Mouse (Mus musculus) neutrophil, adult 59 days (primary cell): ENCODE data around the gene Tbl2. TPM values are rescaled to one million over a fixed set of nuclear protein-coding genes. Genes with fewer than 3 reads are reported as not detected.

Experiments used
- total RNA-seq, 2 experiments: library from RNA; stranded (reverse); gene quantifications; 1 replicate in 1 of 2; 2 replicates in 1 of 2; pipeline ENCODE4 v1.2.4; 2023

Tbl2 gene
- 10 to 100 TPM; 10.6 to 11.1 TPM for total RNA-seq

DNA sequence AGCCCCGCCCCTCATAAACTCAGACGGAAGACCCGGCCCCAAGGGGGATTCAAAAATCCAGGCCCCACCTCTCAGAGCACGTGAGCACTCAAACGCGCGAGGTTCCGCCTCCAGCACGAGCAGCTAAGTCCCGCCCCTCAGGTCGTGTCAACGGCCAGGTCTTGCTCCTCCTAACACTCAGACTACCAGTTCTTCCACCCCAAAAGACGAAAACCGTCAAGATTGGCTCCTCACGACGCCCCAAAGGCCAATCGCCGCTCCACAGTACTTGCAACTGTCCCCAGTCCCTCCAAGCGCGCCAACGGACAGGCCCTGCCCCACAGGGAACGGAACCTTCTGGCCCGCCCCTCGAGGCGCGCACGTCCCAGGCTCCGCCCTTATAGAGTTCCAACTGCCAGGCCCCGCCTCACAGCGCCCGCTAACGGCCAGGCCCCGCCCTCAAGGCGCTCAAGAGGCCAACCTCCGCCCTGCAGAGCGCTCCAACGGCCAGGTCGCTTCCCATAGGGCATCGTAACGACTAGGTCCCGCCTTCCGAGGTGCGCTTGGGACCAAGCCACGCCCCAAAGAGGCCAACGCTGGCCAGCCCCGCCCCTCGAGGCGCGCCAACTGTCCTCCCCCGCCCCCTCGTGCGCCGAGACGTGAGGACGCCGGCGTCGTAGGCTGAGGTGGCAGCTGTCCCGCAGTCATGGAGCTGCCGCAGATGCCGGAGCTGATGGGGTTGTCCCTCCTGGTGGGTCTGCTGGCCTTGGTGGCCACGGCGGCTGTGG is at the start of gene Tbl2:
Gene Tbl2 (plus strand): TSS at position 605 of the 767 bp plus-strand sequence.

DNA sequence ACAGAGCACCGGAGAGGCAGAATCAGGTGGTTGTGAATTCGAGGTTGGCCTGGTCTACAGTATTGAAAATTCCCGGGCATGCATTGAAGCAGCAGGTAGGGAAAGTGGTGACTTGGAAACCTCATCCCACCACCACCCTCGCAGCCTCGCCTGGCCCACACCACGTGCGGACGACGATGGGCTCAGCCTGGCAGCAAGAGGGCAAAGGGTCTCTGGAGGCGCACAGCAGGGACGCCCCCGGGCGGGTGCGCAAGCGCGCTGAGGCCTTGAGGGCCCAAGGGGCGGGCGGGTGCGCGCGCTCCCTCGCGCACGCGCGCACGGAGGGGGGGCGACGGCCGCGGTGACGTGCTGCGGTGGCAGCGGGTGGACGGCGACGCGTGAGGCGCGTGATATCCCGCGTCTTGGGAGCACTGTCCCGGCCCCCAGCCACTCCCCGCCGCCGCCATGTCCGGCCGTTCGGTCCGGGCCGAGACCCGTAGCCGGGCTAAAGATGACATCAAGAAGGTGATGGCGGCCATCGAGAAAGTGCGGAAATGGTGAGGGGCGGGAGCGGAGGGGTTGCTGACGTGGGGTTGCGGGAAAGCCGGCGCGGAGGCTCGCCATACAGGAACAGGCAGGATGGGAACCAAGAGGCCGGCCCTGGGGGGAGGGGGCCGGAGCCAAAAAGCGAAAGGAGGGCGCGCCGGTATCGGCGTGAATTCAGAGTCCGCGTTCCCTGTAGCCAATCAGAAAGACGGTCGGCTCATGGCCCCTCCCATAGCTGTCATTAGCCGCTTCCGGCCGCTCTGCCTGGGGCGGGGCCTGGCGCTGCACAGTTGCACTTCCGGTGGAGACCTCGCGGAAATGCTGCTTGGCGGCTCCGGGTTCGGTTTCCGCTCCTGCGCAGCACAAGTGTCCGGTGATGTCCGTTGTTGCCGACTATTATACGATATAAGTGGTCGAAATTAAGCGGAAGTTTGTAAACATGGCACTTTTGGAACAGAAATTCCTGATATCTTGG is 18.9 kb downstream of the Tbl2 start, which contains the start of gene Bcl7b:
Gene Bcl7b (plus strand): TSS at position 221 of the 1,000 bp plus-strand sequence.

DNA sequence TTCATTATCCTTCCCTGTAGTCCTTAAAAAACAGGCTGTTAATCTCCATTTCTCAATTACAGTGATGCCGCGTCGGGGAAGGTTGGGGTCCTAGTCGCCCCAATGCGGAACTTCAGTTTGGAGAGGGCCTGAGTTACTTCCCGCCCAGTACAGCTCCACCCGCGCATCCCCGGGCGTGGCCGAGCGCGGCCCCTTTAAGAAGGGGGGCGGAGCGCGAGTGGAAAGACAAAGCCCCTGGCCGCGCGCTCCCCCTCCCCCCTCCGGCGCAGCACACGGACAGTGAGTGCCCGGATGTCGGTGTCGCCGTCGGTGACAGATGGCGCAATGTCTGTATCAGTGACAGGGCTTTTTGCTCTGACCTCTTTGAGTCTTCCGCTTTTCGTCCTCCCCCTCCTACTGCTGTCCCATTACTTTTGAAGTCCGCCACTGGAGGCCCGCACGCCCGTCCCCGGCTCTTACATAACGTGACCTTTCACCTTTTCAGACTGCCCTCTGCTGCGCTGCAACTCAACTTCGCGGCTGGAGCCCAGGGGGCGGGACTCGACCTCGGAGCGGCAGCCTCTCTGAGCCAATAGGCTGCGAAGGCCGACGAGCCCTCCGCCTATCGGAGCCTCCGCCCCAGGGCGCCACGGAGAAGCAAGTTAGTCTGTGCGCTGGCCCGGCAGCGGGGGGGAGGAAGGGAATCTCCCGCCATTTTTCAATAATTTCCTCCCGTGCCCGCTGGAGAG is 37.3 kb downstream of the Tbl2 start, which contains the start of gene Baz1b:
Gene Baz1b (plus strand): TSS at position 644 of the 728 bp plus-strand sequence.

Other genes starting within 250 kb of the Tbl2 start
- gene Tmem270, start 242.9 kb upstream of the Tbl2 start, total RNA-seq: not detected
- gene Cldn13, start 234.1 kb upstream of the Tbl2 start, total RNA-seq: 10 to 100 TPM in 1 of 2 experiments, 1 to 10 TPM in 1; 4.0 to 17.5 TPM
- 1 to 10 TPM; 1.6 to 3.0 TPM for gene Mettl27, start 217.3 kb upstream of the Tbl2 start, total RNA-seq
- not detected for gene Cldn4, start 202.7 kb upstream of the Tbl2 start, total RNA-seq
- not detected for gene Cldn3, start 163.4 kb upstream of the Tbl2 start, total RNA-seq
- gene Abhd11, start 140.5 kb upstream of the Tbl2 start, total RNA-seq: 10 to 100 TPM; 22.7 to 26.3 TPM
- gene Stx1a, start 126.2 kb upstream of the Tbl2 start, total RNA-seq: under 1 TPM; 0.22 to 0.27 TPM
- 10 to 100 TPM; 13.2 to 16.1 TPM for gene Dnajc30, start 85.5 kb upstream of the Tbl2 start, total RNA-seq
- 10 to 100 TPM; 29.6 to 34.5 TPM for gene Bud23, start 84.7 kb upstream of the Tbl2 start, total RNA-seq
- under 1 TPM in 1 of 2 experiments, not detected in 1; 0.31 TPM for gene Vps37d, start 71.4 kb upstream of the Tbl2 start, total RNA-seq
- under 1 TPM; 0.24 to 0.49 TPM for gene Mlxipl, start 59.8 kb upstream of the Tbl2 start, total RNA-seq
- gene Bcl7b, start 18.6 kb downstream of the Tbl2 start, total RNA-seq: 10 to 100 TPM; 25.0 to 30.1 TPM
- 10 to 100 TPM; 83.4 to 84.8 TPM for gene Baz1b, start 37.6 kb downstream of the Tbl2 start, total RNA-seq
- gene Fzd9, start 101.6 kb downstream of the Tbl2 start, total RNA-seq: not detected
- gene Fkbp6, start 200.4 kb downstream of the Tbl2 start, total RNA-seq: not detected
- not detected for gene Trim50, start 203.6 kb downstream of the Tbl2 start, total RNA-seq
- 1 to 10 TPM; 5.4 to 9.4 TPM for gene Nsun5, start 220.3 kb downstream of the Tbl2 start, total RNA-seq
- 10 to 100 TPM; 28.9 to 32.5 TPM for gene Pom121, start 244.9 kb downstream of the Tbl2 start, total RNA-seq